Mouse (Mus musculus) midbrain, postnatal 0 days (tissue): ENCODE measurements at regions not wholly inside any gene's neighbourhood (a gene's known extent, or its start where the extent isn't known, plus 50 kb on each side); places are given as distances from the start of the nearest gene placed in this dataset.

Source experiments
- ATAC-seq: fragments of 200-750 bp; cut with Nextera tagmentation; 2 replicates; pipeline ENCODE4 v1.8.0; 2017; ENCODE audit warnings: moderate number of reproducible peaks, mild to moderate bottlenecking, moderate TSS enrichment, moderate library complexity; ENCODE audit not compliant: low FRiP score
- DNase-seq: peaks from one replicate; pipeline ENCODE4 v3.0.0-alpha.2; 2015; ENCODE audit warnings: low spot score
- H3K27ac ChIP-seq: fragments of 300-500 bp; sonication (generic); 2 replicates; pipeline ENCODE4 v1.5.1; 2014; ENCODE audit warnings: low read depth, mild to moderate bottlenecking, low read length, mixed read lengths
- H3K27me3 ChIP-seq: fragments of 300-500 bp; sonication (generic); 2 replicates; pipeline ENCODE4 v1.6.1; 2014; ENCODE audit warnings: low read length, control low read depth, mixed read lengths; ENCODE audit not compliant: insufficient read depth
- H3K36me3 ChIP-seq: fragments of 300-500 bp; sonication (generic); 2 replicates; pipeline ENCODE4 v1.6.1; 2014; ENCODE audit warnings: low read length, control low read depth, mixed read lengths; ENCODE audit not compliant: insufficient read depth
- H3K4me1 ChIP-seq: fragments of 300-500 bp; sonication (generic); 2 replicates; pipeline ENCODE4 v1.6.1; 2014; ENCODE audit warnings: mild to moderate bottlenecking, control low read depth, antibody characterized with exemption, low read length, mixed read lengths; ENCODE audit not compliant: insufficient read depth
- H3K4me2 ChIP-seq: fragments of 300-500 bp; sonication (generic); 2 replicates; pipeline ENCODE4 v1.6.1; 2014; ENCODE audit warnings: low read depth, mild to moderate bottlenecking, low read length, mixed read lengths; ENCODE audit not compliant: poor library complexity, severe bottlenecking
- H3K4me3 ChIP-seq: fragments of 300-500 bp; sonication (generic); 2 replicates; pipeline ENCODE4 v1.5.1; 2014; ENCODE audit warnings: low read depth, mild to moderate bottlenecking, low read length, moderate library complexity
- H3K9ac ChIP-seq: fragments of 300-500 bp; sonication (generic); replicated peaks from 2 replicates; pipeline ENCODE4 v1.6.1; 2014; ENCODE audit warnings: mild to moderate bottlenecking, low read length, moderate library complexity, mixed read lengths; ENCODE audit not compliant: poor library complexity, severe bottlenecking
- H3K9me3 ChIP-seq: fragments of 300-500 bp; sonication (generic); 2 replicates; pipeline ENCODE4 v1.6.1; 2016; ENCODE audit warnings: low read length, control low read depth
- CTCF ChIP-seq: IDR thresholded peaks from 2 replicates; pipeline ENCODE4 v1.5.1; 2016; ENCODE audit warnings: antibody characterized with exemption, mild to moderate bottlenecking
- WGBS: fragments of 180-500 bp; shearing (Covaris S2); extraction: QIAGEN DNeasy Blood & Tissue Kit; methylation state at CpG from one replicate; pipeline ENCODE4 v1.1.7; 2014; 5-methylcytosine and 5-hydroxymethylcytosine counted together

- Histone ChIP-seq H3K4me1 (no peaks in the 10 kb centered on the region), H3K36me3 (no peaks in the 10 kb centered on the region), H3K27me3 (no peaks in the 10 kb centered on the region), H3K27ac (no peak overlapping the region), H3K4me3 (no peak overlapping the region), H3K9ac (no peak overlapping the region), H3K9me3 (no peaks in the 10 kb centered on the region), H3K4me2 (no peak overlapping the region)
- DNase-seq, result no peak
- TF ChIP-seq CTCF, result no peak
- 83% methylated on average over 4 of the region's 4 CpGs for WGBS
- no peak for ATAC-seq
Measured at GRCm38 (mm10) chr6:147989381-147989780, 57.7 kb upstream of the Far2 start.
